Mouse (Mus musculus) lung, postnatal 0 days (tissue): ENCODE measurements around the gene Eif5a.

Experiments used
- CTCF ChIP-seq: IDR thresholded peaks from 2 replicates; pipeline ENCODE4 v1.5.1; 2016; ENCODE audit warnings: antibody characterized with exemption, mild to moderate bottlenecking
- EP300 ChIP-seq: IDR thresholded peaks from 2 replicates; pipeline ENCODE4 v1.6.1; 2016; ENCODE audit warnings: antibody characterized with exemption, mild to moderate bottlenecking, control low read depth

GRCm38 (mm10) chr11:69878399-69878798, 43.4 kb downstream of the Eif5a start:
- TF ChIP-seq EP300, result no peak
- no peak for TF ChIP-seq CTCF
